Mouse (Mus musculus): ENCODE data around the gene Rpl9-ps6.
A peak's percentile ranks its signal among the peaks of the same experiment; 100 is the strongest.
"Not testable (repeated sequence)": the region's sequence is repeated elsewhere in the genome, so short reads cannot be mapped to it uniquely, and the experiment has no call there.

The Rpl9-ps6 gene

DNA sequence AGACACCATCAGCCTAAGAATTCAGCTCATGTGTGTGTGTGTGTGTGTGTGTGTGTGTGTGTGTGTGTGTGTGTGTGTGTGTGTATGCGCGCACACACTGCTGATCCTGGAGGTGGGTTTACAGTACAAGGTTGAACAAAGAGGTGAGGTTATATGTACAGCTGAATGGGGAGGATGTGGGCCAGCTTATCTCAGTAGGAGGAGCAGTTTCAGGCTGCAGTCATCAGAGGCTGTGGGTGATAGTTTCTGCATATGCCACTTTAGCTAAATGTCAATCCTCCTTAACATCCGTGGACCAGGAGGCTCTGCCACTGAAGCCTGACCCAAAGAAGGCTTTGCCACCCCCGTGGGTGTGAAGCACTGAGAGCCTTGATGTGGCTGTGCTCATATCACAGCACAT lies 1.1 kb downstream of the Rpl9-ps6 start:
- no peaks in the 10 kb centered on the region for H3K27me3 ChIP-seq (ENCODE audit: control insufficient read depth, insufficient read depth, low read length, poor library complexity, severe bottlenecking)
- no peak for DNase-seq (ENCODE audit: low read depth, low spot score)
- no peaks in the 10 kb centered on the region for H3K36me3 ChIP-seq (ENCODE audit: control insufficient read depth, insufficient read depth, low read length, poor library complexity, severe bottlenecking)

DNA sequence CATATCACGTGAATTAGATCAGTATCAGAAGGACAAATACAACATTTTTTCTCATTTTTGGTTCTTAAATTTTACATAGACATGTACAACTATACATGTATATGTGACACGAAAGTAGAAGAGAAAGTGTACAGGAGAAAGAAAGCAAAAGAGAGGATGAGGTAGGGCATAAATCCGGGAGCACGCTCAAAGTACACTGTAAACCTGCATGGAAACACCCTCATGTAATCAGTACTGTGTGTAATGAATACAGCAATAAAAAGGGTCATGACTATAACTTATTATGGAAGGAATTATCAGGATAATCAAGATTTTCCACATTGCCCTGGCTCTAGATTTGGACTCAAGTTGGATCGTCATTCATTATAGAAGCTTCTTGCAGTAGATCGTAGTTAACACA lies 3.3 kb downstream of the Rpl9-ps6 start:
- H3K27me3 ChIP-seq (ENCODE audit: control insufficient read depth, insufficient read depth, low read length, poor library complexity, severe bottlenecking): no peaks in the 10 kb centered on the region
- no peaks in the 10 kb centered on the region for H3K36me3 ChIP-seq (ENCODE audit: control insufficient read depth, insufficient read depth, low read length, poor library complexity, severe bottlenecking)
- no peak for DNase-seq (ENCODE audit: low read depth, low spot score)

DNA sequence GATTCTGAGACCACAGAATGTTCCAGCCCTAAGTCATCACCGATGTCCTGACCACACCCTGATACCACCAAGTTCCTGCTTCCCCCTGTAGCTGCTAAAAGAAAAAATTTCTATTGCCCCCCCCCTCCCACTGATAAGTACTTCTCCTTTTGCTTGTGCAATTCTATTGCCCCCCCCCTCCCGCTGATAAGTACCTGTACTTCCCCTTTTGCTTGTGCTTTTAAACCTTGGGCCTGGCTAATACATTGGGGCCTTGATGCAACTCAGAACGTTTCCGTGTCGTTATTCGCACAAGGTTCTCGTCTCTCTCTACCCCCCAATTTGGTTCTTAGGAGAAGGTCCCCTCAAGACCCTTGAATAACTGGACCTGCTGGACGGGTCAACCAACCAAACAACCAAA lies 8.7 kb downstream of the Rpl9-ps6 start:
- not testable (repeated sequence) for H3K27me3 ChIP-seq (ENCODE audit: control insufficient read depth, insufficient read depth, low read length, poor library complexity, severe bottlenecking); H3K36me3 ChIP-seq (ENCODE audit: control insufficient read depth, insufficient read depth, low read length, poor library complexity, severe bottlenecking)
- peak; percentile 27 for DNase-seq (ENCODE audit: low read depth, low spot score)

DNA sequence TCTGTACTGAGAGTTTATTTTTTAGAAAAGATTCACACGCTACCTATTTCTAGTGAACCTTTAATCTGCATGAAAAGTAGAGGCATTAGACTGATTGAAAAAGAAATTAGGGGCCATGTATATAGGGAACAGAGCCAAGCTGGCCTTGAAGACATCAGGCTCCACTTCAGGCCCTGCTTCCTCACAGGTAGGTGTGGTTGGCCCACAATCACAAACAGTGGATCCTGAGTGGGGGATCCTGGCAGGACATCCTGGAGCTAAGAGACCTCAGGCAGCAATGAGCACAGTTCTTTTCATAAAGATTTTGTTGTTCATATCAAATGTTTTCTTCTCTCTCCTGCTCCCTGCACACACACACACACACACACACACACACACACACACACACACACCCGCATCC lies 9.6 kb downstream of the Rpl9-ps6 start:
- DNase-seq (ENCODE audit: low read depth, low spot score): no peak
- Histone ChIP-seq H3K36me3 (ENCODE audit: control insufficient read depth, insufficient read depth, low read length, poor library complexity, severe bottlenecking) (no peaks in the 10 kb centered on the region), H3K27me3 (ENCODE audit: control insufficient read depth, insufficient read depth, low read length, poor library complexity, severe bottlenecking) (no peaks in the 10 kb centered on the region)

DNA sequence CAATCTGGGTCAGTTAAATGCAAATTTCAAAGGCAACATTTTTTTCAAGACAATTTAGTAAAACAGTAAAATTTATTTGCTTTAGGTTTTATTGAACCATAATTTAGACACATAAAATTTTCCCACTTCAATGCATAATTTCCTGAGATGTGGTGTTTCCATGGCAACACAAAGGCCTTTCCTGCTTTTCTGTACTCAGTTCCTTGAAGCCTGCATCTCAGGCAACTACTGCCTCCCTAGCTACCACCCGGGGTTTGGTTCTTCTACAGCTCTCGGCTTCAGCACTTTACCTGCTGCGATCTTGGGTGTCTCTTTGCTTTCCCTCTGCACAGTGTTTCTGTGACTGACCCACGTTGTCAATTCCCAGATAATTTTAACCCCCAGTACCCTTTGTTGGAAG lies 14.1 kb downstream of the Rpl9-ps6 start:
- DNase-seq (ENCODE audit: low read depth, low spot score): no peak
- no peaks in the 10 kb centered on the region for H3K36me3 ChIP-seq (ENCODE audit: control insufficient read depth, insufficient read depth, low read length, poor library complexity, severe bottlenecking)
- no peaks in the 10 kb centered on the region for H3K27me3 ChIP-seq (ENCODE audit: control insufficient read depth, insufficient read depth, low read length, poor library complexity, severe bottlenecking)

DNA sequence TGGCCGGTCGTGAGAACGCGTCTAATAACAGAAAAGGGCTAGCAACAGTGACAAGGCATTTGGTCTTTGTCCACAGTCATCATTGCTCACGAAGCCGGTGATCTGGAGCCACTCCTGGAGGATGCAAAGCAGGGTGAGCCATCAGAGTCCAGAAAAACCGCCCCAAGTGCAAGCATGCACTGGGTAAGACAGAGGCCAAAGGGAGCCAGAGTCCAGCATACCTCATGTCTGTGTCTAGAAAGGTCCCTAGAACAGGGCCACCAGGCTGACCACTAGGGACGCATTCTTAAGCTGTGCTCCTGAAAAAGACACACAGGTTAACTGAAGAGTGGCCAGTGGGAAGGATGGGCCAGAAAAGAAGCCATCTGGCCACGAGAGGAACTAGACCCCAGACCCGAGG lies 17.4 kb downstream of the Rpl9-ps6 start:
- DNase-seq (ENCODE audit: low read depth, low spot score): no peak

DNA sequence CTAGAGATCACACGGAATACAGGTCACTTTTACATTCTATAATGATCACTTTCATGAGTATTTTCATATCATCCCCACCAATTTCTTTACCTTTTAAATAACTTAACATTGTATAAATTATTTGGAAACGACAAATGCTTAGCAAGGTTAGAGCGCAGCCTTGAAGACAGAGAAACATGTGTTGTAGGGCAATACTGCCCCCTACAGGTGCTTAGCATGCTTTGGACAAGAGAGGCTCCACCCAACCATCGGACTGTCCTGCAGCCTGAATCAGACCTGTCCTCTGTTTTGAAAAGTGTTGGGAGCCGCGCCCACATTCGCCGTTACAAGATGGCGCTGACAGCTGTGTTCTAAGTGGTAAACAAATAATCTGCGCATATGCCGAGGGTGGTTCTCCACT lies 24.8 kb downstream of the Rpl9-ps6 start:
- DNase-seq (ENCODE audit: low read depth, low spot score): peak; percentile 77
- no peaks in the 10 kb centered on the region for H3K36me3 ChIP-seq (ENCODE audit: control insufficient read depth, insufficient read depth, low read length, poor library complexity, severe bottlenecking)
- no peaks in the 10 kb centered on the region for H3K27me3 ChIP-seq (ENCODE audit: control insufficient read depth, insufficient read depth, low read length, poor library complexity, severe bottlenecking)

More for the DNA sequence above, 17.4 kb downstream of the Rpl9-ps6 start:
- Histone ChIP-seq H3K27me3 (ENCODE audit: control insufficient read depth, insufficient read depth, low read length, poor library complexity, severe bottlenecking) (no peaks in the 10 kb centered on the region), H3K36me3 (ENCODE audit: control insufficient read depth, insufficient read depth, low read length, poor library complexity, severe bottlenecking) (no peaks in the 10 kb centered on the region)

DNA sequence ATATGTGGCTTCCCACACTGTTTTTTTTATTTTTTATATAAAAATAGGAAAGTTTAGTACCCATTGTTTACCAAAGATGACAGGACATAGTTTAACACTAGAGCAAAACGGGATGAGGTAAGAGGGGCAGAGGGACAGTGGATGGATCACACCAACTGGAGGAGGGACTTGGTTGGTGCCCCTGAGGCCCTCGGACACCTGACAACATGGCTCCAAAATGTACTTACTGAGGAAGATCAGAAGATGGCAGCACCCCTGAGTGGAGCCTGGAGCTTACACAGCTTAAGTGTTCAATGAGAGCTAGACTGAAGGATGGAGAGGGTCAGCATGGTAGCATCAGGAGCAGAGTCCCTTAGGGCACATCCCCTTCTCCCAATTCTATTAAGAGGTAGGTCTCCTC lies 27.0 kb downstream of the Rpl9-ps6 start:
- DNase-seq (ENCODE audit: low read depth, low spot score): no peak
- no peaks in the 10 kb centered on the region for H3K27me3 ChIP-seq (ENCODE audit: control insufficient read depth, insufficient read depth, low read length, poor library complexity, severe bottlenecking)
- H3K36me3 ChIP-seq (ENCODE audit: control insufficient read depth, insufficient read depth, low read length, poor library complexity, severe bottlenecking): no peaks in the 10 kb centered on the region

DNA sequence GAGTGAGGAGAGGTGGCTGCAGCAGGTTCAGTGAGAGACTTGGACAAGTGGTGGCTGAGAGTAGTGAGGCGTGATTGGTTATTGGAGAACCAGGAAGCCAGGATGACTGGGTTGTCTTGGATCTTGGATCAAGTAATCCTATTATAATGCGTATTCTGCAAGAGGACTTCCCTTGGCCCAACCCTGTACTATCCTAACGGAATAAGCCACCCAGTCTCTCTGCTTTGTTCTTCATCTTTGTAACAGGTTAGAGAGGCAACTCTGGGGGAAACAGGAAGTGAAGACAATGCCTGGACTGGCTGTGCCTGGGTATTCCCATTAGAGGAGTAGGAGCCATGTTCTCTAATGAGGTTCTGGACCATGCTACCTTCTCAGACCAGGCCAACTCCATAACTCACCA lies 40.5 kb downstream of the Rpl9-ps6 start:
- no peak for DNase-seq (ENCODE audit: low read depth, low spot score)
- no peaks in the 10 kb centered on the region for H3K27me3 ChIP-seq (ENCODE audit: control insufficient read depth, insufficient read depth, low read length, poor library complexity, severe bottlenecking)
- no peaks in the 10 kb centered on the region for H3K36me3 ChIP-seq (ENCODE audit: control insufficient read depth, insufficient read depth, low read length, poor library complexity, severe bottlenecking)

DNA sequence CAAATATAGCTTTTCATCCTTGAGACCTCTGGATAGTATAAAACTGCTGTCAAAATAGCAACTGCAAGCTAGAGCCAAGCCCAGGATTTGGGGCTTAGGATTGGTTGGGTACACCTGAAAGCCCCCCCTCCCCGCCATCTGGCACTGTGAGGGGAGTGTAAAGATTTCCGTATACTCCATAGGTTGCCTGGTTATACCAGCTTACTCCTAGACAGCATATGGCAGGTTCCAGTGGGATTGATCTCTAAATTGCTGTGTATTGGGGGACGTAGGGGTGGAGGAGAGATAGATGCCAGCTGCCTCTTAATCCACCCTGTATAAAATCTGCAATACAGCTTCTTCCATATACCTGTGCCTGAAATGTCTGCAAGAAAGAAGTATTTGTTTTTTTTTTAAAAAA lies 41.7 kb downstream of the Rpl9-ps6 start:
- Histone ChIP-seq H3K27me3 (ENCODE audit: control insufficient read depth, insufficient read depth, low read length, poor library complexity, severe bottlenecking) (no peaks in the 10 kb centered on the region), H3K36me3 (ENCODE audit: control insufficient read depth, insufficient read depth, low read length, poor library complexity, severe bottlenecking) (no peaks in the 10 kb centered on the region)
- no peak for DNase-seq (ENCODE audit: low read depth, low spot score)

DNA sequence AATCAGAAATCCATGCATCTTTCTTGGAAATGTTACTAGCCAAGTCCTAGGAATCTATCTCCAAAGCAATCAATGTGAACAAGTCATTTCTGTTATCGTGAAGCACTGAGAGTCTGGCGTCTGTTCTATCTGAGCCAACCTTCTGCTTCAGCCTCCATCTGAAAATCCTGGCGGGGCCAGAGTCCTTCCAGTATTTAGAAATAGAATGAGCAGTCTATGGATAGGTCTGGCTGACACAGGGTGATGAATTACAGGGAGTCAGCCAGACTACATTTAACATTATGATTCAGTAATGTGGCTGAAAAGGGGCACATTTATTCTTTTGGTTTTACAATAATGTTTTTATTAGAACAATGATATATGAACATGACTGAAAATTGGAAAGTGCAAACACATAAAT lies 47.3 kb downstream of the Rpl9-ps6 start:
- Histone ChIP-seq H3K27me3 (ENCODE audit: control insufficient read depth, insufficient read depth, low read length, poor library complexity, severe bottlenecking) (no peaks in the 10 kb centered on the region), H3K36me3 (ENCODE audit: control insufficient read depth, insufficient read depth, low read length, poor library complexity, severe bottlenecking) (no peaks in the 10 kb centered on the region)
- DNase-seq (ENCODE audit: low read depth, low spot score): no peak

DNA sequence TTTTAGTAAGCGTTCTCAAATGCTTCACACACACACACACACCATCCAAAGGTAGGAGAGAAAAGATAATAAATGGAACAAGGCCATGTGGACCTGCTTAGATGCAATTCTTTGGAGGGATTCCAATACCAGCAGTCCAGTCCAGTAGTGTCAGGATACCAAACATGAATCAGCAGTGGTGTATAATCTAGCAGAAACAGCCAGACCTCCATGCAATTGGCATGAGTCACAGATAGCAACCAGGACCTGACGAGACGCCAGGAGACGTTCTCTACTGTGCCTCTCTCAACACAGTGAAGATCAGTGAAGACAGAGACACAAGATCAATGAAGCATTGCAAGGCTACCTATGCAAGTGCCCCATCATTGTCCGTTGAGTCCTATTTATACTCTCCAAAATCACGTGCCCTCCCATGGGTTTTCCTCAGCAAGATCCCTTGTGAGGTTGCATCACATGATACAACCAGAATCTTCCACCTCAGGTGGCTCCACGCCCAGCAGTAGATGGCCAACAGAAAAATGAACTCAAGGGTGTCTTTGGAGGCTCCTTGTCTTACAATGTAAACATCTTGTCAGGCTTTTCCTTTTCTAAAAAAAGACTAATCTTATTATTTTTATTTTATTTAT lies 49.6 kb downstream of the Rpl9-ps6 start:
- Histone ChIP-seq H3K27me3 (ENCODE audit: control insufficient read depth, insufficient read depth, low read length, poor library complexity, severe bottlenecking) (no peaks in the 10 kb centered on the region), H3K36me3 (ENCODE audit: control insufficient read depth, insufficient read depth, low read length, poor library complexity, severe bottlenecking) (no peaks in the 10 kb centered on the region)
- no peak for DNase-seq (ENCODE audit: low read depth, low spot score)

Measured in splenic B cell, adult 2 months (primary cell).